Mouse (Mus musculus) lung, postnatal 0 days (tissue): ENCODE results near the gene Hk1. TPM values are rescaled to one million over a fixed set of nuclear protein-coding genes. Genes with fewer than 3 reads are reported as not detected.
A peak's percentile ranks its signal among the peaks of the same experiment; 100 is the strongest.

Source experiments
- ATAC-seq: fragments of 200-750 bp; cut with Nextera tagmentation; 2 replicates; pipeline ENCODE4 v1.8.0; 2017; ENCODE audit warnings: moderate library complexity
- DNase-seq: peaks from one replicate; pipeline ENCODE4 v3.0.0-alpha.2; 2016; ENCODE audit warnings: low spot score
- H3K27ac ChIP-seq: fragments of 300-500 bp; sonication (generic); 2 replicates; pipeline ENCODE4 v1.5.1; 2014; ENCODE audit warnings: antibody characterized with exemption, mild to moderate bottlenecking, low read length, mixed read lengths
- H3K27me3 ChIP-seq: fragments of 300-500 bp; sonication (generic); replicated peaks from 2 replicates; pipeline ENCODE4 v1.6.1; 2014; ENCODE audit warnings: low read length, mixed read lengths; ENCODE audit not compliant: insufficient read depth
- H3K36me3 ChIP-seq: fragments of 300-500 bp; sonication (generic); 2 replicates; pipeline ENCODE4 v1.6.1; 2014; ENCODE audit warnings: low read length, mixed read lengths; ENCODE audit not compliant: insufficient read depth
- H3K4me1 ChIP-seq: fragments of 300-500 bp; sonication (generic); 2 replicates; pipeline ENCODE4 v1.6.1; 2014; ENCODE audit warnings: antibody characterized with exemption, low read depth, low read length, mixed read lengths; ENCODE audit not compliant: insufficient read depth
- H3K4me2 ChIP-seq: fragments of 300-500 bp; sonication (generic); replicated peaks from 2 replicates; pipeline ENCODE4 v1.6.1; 2014; ENCODE audit warnings: low read depth, mild to moderate bottlenecking, low read length, moderate library complexity, mixed read lengths
- H3K4me3 ChIP-seq: fragments of 300-500 bp; sonication (generic); 2 replicates; pipeline ENCODE4 v1.5.1; 2014; ENCODE audit warnings: low read depth, low read length
- H3K9ac ChIP-seq: fragments of 300-500 bp; sonication (generic); replicated peaks from 2 replicates; pipeline ENCODE4 v1.6.1; 2014; ENCODE audit warnings: low read depth, mild to moderate bottlenecking
- H3K9me3 ChIP-seq: fragments of 300-500 bp; sonication (generic); 2 replicates; pipeline ENCODE4 v1.6.1; 2016; ENCODE audit warnings: low read length, mixed read lengths
- CTCF ChIP-seq: IDR thresholded peaks from 2 replicates; pipeline ENCODE4 v1.5.1; 2016; ENCODE audit warnings: antibody characterized with exemption, mild to moderate bottlenecking
- EP300 ChIP-seq: IDR thresholded peaks from 2 replicates; pipeline ENCODE4 v1.6.1; 2016; ENCODE audit warnings: antibody characterized with exemption, mild to moderate bottlenecking, control low read depth
- WGBS: fragments of 180-500 bp; shearing (Covaris S2); extraction: QIAGEN DNeasy Blood & Tissue Kit; methylation state at CpG from one replicate; pipeline ENCODE4 v1.1.7; 2014; 5-methylcytosine and 5-hydroxymethylcytosine counted together
- polyA plus RNA-seq: library from polyadenylated mRNA; unstranded; fragments of >200 nt; fragmentation: Nextera tagmentation; extraction: Ambion mirVana; gene quantifications from 2 replicates; pipeline ENCODE4 v1.2.1, GENCODE M21; 2015

Gene Hk1
- polyA plus RNA-seq, 1 experiment from 2014 or later = 25.8 TPM

- no peaks in the 10 kb centered on the region for H3K36me3 ChIP-seq
- H3K9me3 ChIP-seq = no peaks in the 10 kb centered on the region
- TF ChIP-seq CTCF = no peak
- TF ChIP-seq EP300 = no peak
- no peak overlapping the region for H3K4me3 ChIP-seq
- ATAC-seq = no peak
- no peaks in the 10 kb centered on the region for H3K4me1 ChIP-seq
- H3K27me3 ChIP-seq = no peaks in the 10 kb centered on the region
- no peak overlapping the region for H3K4me2 ChIP-seq
- 77% methylated on average over 19 of the region's 19 CpGs for WGBS
- H3K27ac ChIP-seq = no peak overlapping the region
- H3K9ac ChIP-seq = no peak overlapping the region
- no peak for DNase-seq
Observed at GRCm38 (mm10) chr10:62401641-62402111, 22.0 kb upstream of the Hk1 start.

GRCm38 (mm10) chr10:62383011-62383410 is 3.3 kb upstream of the Hk1 start:
- no peak overlapping the region for H3K4me3 ChIP-seq
- no peak for ATAC-seq
- WGBS = 82% methylated on average over 3 of the region's 3 CpGs
- no peaks in the 10 kb centered on the region for H3K4me1 ChIP-seq
- H3K36me3 ChIP-seq = no peaks in the 10 kb centered on the region
- H3K4me2 ChIP-seq = no peak overlapping the region
- no peak overlapping the region for H3K27ac ChIP-seq
- no peak overlapping the region for H3K9ac ChIP-seq
- H3K9me3 ChIP-seq = no peaks in the 10 kb centered on the region
- no peak for DNase-seq
- no peak for TF ChIP-seq EP300
- TF ChIP-seq CTCF = no peak
- H3K27me3 ChIP-seq = no peaks in the 10 kb centered on the region

- H3K4me2 ChIP-seq = no peak overlapping the region
- H3K36me3 ChIP-seq = no peaks in the 10 kb centered on the region
- H3K9ac ChIP-seq = no peak overlapping the region
- H3K27me3 ChIP-seq = no peaks in the 10 kb centered on the region
- no peaks in the 10 kb centered on the region for H3K4me1 ChIP-seq
- no peak overlapping the region for H3K4me3 ChIP-seq
- TF ChIP-seq EP300 = no peak
- peak; percentile 51 for TF ChIP-seq CTCF
- no peak for ATAC-seq
- H3K9me3 ChIP-seq = no peaks in the 10 kb centered on the region
- DNase-seq = no peak
- H3K27ac ChIP-seq = no peak overlapping the region
Observed at GRCm38 (mm10) chr10:62380936-62381335, 1.2 kb upstream of the Hk1 start.

- Histone ChIP-seq H3K4me1 (no peaks in the 10 kb centered on the region), H3K4me2 (no peak overlapping the region), H3K36me3 (no peaks in the 10 kb centered on the region), H3K9ac (no peak overlapping the region), H3K4me3 (no peak overlapping the region), H3K27me3 (no peaks in the 10 kb centered on the region), H3K27ac (no peak overlapping the region), H3K9me3 (no peaks in the 10 kb centered on the region)
- 88% methylated on average over 7 of the region's 7 CpGs for WGBS
- DNase-seq = no peak
- no peak for ATAC-seq
- TF ChIP-seq EP300 (no peak), CTCF (peak; percentile 36; the same call in 1 of the 2 replicates)
Observed at GRCm38 (mm10) chr10:62358827-62359226, 20.9 kb downstream of the Hk1 start.

- Histone ChIP-seq H3K27me3 (no peaks in the 10 kb centered on the region), H3K4me1 (no peaks in the 10 kb centered on the region), H3K36me3 (no peaks in the 10 kb centered on the region), H3K27ac (no peak overlapping the region), H3K9me3 (no peaks in the 10 kb centered on the region), H3K4me2 (no peak overlapping the region), H3K9ac (no peak overlapping the region), H3K4me3 (no peak overlapping the region)
- ATAC-seq (no peak), DNase-seq (no peak)
- 72% methylated on average over 17 of the region's 17 CpGs for WGBS
- TF ChIP-seq EP300 (no peak), CTCF (no peak)
Observed at GRCm38 (mm10) chr10:62356105-62356730, 23.5 kb downstream of the Hk1 start.

- no peak overlapping the region for H3K27ac ChIP-seq
- H3K9ac ChIP-seq = no peak overlapping the region
- TF ChIP-seq EP300 (no peak), CTCF (no peak)
- no peaks in the 10 kb centered on the region for H3K27me3 ChIP-seq
- no peak overlapping the region for H3K4me2 ChIP-seq
- H3K4me1 ChIP-seq = peaks cover 6% of the 10 kb centered on the region; the same call in 1 of the 2 replicates
- H3K36me3 ChIP-seq = no peaks in the 10 kb centered on the region
- no peak overlapping the region for H3K4me3 ChIP-seq
- 43% methylated on average over 5 of the region's 5 CpGs for WGBS
- DNase-seq = no peak
- no peaks in the 10 kb centered on the region for H3K9me3 ChIP-seq
- ATAC-seq = no peak
Observed at GRCm38 (mm10) chr10:62345147-62345546, 34.6 kb downstream of the Hk1 start.
